Mouse (Mus musculus) right cerebral cortex, postnatal 14 days (tissue): ENCODE results near the gene Gm21094.
"Not testable (repeated sequence)": the region's sequence is repeated elsewhere in the genome, so short reads cannot be mapped to it uniquely, and the experiment has no call there.

Experiments used
- DNase-seq: peaks from one replicate; pipeline ENCODE4 v3.0.0; 2022

Gm21094 gene

GRCm38 (mm10) chrY:32620343-32620742 lies at the start of gene Gm21094:
Gene Gm21094, minus strand, starts transcription at chrY:32620443.
- not testable (repeated sequence) for DNase-seq
